Mouse (Mus musculus) hematopoietic stem cell, adult 5-6 weeks (primary cell): ENCODE measurements around the gene Nepro. TPM values are rescaled to one million over a fixed set of nuclear protein-coding genes. Genes with fewer than 3 reads are reported as not detected.
A peak's percentile ranks its signal among the peaks of the same experiment; 100 is the strongest.

Experiments used
- ATAC-seq, 2 experiments: fragments of 125-278 bp in 1 of 2; replicated peaks in 1 of 2; 2 replicates each; pipeline ENCODE4 v1.8.0; 2016 to 2017; ENCODE audit warnings: inconsistent platforms in 2 of 2, mild to moderate bottlenecking in 2 of 2, moderate number of reproducible peaks in 2 of 2, low read depth in 1 of 2, moderate TSS enrichment in 1 of 2; ENCODE audit not compliant: low FRiP score in 2 of 2, poor library complexity in 2 of 2, severe bottlenecking in 2 of 2, insufficient read depth in 1 of 2, low TSS enrichment in 1 of 2
- total RNA-seq: library from RNA; stranded (forward); fragments of 172-1452, 232-1000 nt; gene quantifications from 2 replicates; pipeline ENCODE4 v1.2.3, GENCODE M21; 2017

Nepro gene
- total RNA-seq, 1 experiment from 2014 or later: 24.0 TPM

DNA sequence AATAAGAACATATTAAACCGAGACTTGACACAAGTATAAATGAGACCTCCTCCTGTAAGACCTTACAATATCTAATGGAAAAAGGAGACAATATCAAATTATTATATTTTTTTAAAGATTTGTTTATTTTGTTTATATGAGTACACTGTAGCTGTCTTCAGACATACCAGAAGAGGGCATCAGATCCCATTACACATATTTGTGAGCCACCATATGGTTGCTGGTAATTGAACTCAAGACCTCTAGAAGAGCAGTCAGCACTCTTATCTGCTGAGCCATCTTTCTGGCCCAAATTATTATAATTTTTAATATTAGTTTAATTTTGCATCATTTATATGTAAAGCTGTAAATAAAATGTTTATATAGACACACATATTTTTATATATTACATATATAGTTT lies 18.7 kb downstream of the Nepro start:
- no peak for ATAC-seq

- peak in 1 of 2 experiments; percentile 11; a peak in 1 of 4 replicates for ATAC-seq
Measured at GRCm38 (mm10) chr16:44745471-44745865, 21.4 kb downstream of the Nepro start.

DNA sequence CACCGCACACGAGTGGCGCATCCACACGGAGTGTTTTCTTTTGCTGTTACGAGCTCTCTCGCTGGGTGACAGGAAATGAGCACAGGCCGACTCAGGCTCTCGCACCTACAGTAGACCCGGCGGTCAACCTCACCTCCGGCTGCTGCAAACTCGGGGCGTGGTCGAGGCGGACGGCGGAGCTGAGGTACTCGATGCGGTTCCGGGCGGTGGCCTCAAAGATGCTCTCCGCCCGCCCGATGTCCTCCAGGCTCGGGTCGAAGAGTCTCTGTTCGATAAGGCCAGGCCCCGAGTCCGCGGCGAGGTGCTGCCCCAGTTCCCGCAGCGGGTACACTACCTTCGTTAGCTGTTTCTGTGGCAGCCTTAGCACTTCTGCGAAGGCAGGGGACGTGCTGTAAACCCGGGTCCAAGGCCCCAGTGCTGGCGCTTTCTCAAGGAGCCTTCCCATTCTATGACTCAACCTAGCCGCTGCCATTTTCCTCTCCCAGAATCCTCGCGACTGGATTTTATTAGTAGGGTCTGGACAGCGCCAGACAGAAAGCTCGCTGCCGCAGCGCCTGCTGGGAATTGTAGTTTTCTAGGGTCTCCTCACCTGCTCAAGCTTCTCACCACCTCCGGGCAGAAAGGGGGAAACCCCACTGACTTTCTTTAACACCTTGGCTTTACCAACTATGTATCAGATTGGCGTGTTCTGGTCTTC lies 21.9 kb downstream of the Nepro start, which contains the start of gene Gtpbp8:
Gtpbp8 (minus strand) TSS at position 498 of the 697 bp plus-strand sequence.
- peak; percentile 84 to 95 for ATAC-seq

- ATAC-seq: no peak
Measured at GRCm38 (mm10) chr16:44748007-44748406, 23.9 kb downstream of the Nepro start.

DNA sequence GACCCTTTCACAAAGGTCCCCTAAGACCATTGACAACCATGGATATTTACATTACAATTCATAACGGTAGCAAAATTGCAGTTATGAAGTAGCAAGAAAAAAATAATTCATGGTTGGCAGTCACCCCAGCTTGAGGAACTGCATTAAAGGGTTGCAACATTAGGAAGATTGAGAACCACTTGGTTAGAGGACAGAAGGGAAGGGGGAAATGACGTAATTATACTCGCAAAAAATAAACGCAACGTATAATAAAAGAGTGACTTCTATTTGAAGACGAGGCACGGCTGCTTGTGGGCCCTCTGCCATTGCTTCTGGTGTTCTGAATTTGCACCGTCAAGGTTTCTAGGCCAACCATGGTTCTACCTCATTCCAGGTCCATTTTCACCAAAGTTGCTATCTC lies 33.6 kb downstream of the Nepro start:
- ATAC-seq: peak in 1 of 2 experiments; percentile 32; a peak in 1 of 4 replicates

- ATAC-seq: no peak
Measured at GRCm38 (mm10) chr16:44761811-44762210, 37.7 kb downstream of the Nepro start.

- peak; percentile 59 to 60 for ATAC-seq
Measured at GRCm38 (mm10) chr16:44765555-44766319, 41.6 kb downstream of the Nepro start, which contains the start of gene Cd200r1. Cd200r1 (plus strand) TSS chr16:44765736.

- no peak for ATAC-seq
Measured at GRCm38 (mm10) chr16:44766320-44766892, 42.3 kb downstream of the Nepro start.

- ATAC-seq: no peak
Measured at GRCm38 (mm10) chr16:44767506-44767905, 43.4 kb downstream of the Nepro start.

DNA sequence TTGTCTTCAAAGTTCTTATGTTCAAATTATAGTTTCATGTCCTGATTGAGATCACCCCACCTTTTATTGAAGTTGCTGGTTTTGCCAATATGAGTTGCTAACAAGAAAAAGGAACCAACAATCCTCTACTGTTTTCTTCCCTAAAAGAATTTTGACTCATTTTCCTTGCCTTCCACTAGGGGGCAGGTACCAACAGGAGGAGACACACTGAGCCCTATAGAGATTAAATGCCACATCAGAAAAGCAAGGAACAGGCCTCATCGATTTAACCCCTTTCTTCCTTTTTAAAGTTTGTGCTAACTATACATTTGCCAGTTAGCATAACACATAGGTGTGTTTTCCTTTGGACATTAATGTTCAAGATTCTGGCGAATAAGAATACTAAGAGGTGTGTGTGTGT lies 43.9 kb downstream of the Nepro start:
- ATAC-seq: peak; percentile 60; a peak in 3 of 4 replicates

DNA sequence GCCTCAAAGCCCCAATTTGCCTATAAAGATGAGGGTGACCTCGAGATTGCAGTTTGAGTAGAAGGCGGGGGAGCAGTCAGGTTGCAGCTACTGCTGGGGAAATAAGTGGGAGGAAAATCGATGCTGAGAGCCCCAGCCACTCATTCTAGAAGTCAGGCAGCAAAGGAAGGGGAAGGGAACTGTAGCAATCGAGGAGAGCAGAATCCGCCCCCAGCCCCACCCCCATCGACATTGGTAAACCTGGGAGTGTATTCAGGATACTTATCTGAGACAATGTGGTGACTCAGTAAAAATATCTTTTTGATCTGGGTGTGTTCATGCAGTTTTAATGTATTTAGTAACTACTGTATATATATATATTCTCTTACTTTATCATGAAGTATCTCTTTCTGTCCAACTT lies 48.5 kb downstream of the Nepro start:
- ATAC-seq: no peak

GRCm38 (mm10) chr16:44773673-44774072 lies 49.6 kb downstream of the Nepro start:
- peak in 1 of 2 experiments; percentile 23; a peak in 1 of 4 replicates for ATAC-seq

DNA sequence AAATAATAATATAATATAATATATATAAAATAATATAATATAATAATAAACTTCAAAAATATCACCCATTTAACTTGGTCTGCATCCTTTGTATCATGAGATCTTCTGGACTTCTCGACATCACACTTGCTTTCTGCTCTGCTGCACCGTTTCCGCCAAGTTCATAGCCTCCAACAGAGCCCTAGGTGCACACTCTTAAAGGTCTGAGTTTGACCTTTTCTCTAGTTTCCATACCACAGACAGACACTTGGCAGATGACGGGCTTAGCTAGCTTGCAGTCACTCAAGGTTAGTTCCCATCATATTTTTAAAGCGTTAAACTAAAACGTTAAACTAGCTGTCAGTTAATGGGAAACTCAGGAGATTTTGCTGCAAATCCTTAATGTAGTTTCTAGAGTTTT lies 50.1 kb downstream of the Nepro start:
- no peak for ATAC-seq

GRCm38 (mm10) chr16:44778538-44779147 lies 54.5 kb downstream of the Nepro start:
- peak; percentile 94 to 97 for ATAC-seq

GRCm38 (mm10) chr16:44779494-44779893 lies 55.4 kb downstream of the Nepro start:
- no peak for ATAC-seq

DNA sequence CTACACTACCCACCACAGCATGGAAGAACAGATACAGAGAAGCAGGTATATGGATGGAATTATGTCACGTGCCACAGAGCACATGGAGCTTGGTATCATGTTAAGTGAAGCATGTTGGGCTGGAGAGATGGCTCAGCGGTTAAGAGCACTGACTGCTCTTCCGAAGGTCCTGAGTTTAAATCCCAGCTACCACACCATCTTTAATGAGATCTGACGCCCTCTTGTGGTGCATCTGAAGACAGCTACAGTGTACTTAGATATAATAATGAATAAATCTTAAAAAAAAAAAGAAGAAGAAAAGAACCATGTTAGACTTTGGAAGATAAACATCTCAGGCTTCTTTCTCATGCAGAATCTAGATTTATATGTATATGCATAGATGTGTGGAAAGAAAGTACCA lies 56.6 kb downstream of the Nepro start:
- ATAC-seq: no peak
